Mouse (Mus musculus): ENCODE data around the gene Spef1. TPM values are rescaled to one million over a fixed set of nuclear protein-coding genes. Genes with fewer than 3 reads are reported as not detected.

The Spef1 gene
- 1.1 TPM for polyA plus RNA-seq (2014; fragmentation: Illumina TruSeq; extraction: RNeasy Lipid Tissue Mini Kit (QIAGEN cat#74804); ENCODE audit: low read depth, low replicate concordance)

GRCm38 (mm10) chr2:131186771-131187601 is at the start of gene Spef1, which contains the start of gene Cdc25b:
TSS of gene Spef1 (minus strand) at chr2:131187282.
TSS of gene Cdc25b (plus strand) at chr2:131186949.

GRCm38 (mm10) chr2:131233307-131234126 is 46.4 kb upstream of the Spef1 start, which contains the start of gene Mavs:
TSS of gene Mavs (plus strand) at chr2:131234063.

DNA sequence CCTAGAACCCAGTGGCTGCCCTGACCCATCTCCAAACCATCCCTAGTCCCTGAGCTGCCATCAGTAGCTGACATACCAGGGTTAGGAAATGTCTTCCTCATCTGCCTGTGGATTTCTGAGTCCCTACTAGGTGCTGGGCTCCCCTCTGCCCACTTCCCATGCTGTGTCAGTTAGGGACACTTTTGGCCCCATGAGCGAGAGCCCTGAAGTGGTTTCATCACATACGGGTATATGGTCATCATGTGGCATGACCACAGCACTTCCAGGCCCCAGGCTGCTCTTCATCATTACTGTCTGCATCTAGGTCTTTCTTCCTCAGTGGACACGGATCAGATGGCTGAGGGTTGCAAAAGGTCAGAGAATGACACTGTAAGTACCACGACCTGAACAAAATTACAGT is 19.7 kb upstream of the Spef1 start, which contains the start of gene Ap5s1:
Gene Ap5s1, plus strand, starts transcription at position 301 of the 400 bp plus-strand sequence.

DNA sequence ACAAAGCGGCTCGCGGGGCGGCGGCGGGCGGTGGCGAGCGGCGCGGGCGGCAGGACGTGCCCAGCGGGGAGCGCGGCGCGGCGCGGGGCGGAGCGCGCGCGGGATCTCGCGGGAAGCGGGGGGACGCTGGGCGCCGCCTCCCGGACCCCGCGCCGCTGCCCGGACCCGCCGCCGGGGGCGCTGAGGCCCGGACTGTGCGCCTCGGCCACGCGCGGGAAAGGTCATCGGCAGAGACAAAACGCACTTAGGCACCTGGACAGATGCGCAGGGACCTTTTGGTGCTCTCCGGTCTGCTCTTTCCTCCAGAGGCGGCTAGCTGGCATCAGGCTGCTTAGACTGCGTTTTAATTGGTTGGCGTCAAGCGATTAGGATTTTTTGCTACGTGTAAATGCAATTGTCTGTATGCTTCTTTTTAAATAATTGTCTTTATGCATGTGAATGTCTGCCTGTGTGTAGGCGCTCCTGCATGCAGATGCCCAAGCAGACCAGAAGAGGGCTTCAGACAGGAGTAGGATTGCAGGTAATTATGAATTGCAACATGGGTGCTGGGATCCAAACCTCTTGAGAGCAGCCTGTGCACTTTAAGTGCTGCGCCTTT is 7.0 kb downstream of the Spef1 start, which contains the start of gene Cenpb:
Gene Cenpb, minus strand, starts transcription at position 78 of the 598 bp plus-strand sequence.

GRCm38 (mm10) chr2:131159938-131160581 is 27.0 kb downstream of the Spef1 start, which contains the start of gene 1700037H04Rik:
TSS of gene 1700037H04Rik (minus strand) at chr2:131160081.

DNA sequence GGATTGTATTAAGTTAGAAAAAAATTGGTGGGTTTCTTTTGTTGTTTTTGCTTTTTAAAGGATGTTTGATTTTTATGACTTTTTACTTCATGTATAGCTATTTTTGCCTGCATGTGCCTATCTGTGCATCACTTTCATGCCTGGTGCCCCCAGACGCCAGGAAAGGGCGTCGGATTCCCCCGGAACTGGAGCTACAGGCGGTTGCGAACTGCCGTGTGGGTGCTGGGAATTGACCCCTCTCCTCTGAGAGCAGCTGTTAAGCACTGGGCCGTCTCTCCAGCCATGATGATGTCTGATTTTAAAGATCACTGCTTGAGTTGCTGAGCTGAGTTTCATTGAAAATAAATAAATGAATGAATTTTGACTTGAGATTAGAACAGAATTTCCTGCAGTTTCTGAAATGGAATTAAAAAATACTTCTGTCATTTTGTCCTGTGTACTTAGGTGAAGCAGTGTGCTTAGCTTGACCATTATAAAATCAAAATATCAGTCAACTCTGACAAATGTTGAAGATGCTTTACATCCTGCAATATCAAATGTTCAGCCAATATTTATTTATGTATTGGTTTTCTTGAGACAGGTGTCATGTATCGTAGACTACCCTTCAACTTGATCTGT is 54.0 kb downstream of the Spef1 start, which contains the start of gene Gm11037:
Gene Gm11037, plus strand, starts transcription at position 568 of the 618 bp plus-strand sequence.

DNA sequence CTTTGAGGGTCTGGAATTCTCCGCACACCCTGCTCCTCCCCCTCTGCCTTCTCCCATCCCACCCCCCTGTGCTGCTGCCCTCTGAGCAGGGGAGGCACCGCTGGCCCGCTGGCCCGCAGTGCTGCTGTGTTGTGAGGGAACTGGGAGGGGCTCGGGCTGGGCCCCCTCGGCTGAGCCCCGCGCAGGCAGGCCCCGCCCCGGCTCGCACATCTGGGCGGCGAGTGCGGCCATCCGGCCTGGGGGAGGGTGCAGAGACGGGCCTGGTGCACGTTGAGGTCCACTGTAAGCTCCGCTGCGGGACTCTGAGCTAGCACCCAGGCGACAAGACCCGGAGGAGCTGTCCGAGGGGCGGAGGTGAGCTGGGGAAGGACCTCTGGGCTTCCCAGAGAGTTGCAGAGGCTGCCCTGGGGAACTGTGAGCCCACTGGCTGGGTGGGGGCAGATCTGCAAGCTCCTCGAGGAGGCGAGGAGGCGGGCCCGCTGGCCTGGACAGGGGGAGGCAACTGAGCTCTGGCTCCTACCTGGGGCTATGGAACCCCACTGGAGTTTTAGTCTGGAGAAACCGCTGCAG is 59.8 kb downstream of the Spef1 start, which contains the start of gene Hspa12b:
Gene Hspa12b, plus strand, starts transcription at position 120 of the 570 bp plus-strand sequence.

Other genes with a start within 250 kb of the Spef1 start
- 0.93 TPM for gene Gfra4, start 144.2 kb downstream of the Spef1 start, polyA plus RNA-seq (2014; fragmentation: Illumina TruSeq; extraction: RNeasy Lipid Tissue Mini Kit (QIAGEN cat#74804); ENCODE audit: low read depth, low replicate concordance)
- gene Adam33, start 123.5 kb downstream of the Spef1 start, polyA plus RNA-seq (2014; fragmentation: Illumina TruSeq; extraction: RNeasy Lipid Tissue Mini Kit (QIAGEN cat#74804); ENCODE audit: low read depth, low replicate concordance): 0.52 TPM
- gene Siglec1, start 100.5 kb downstream of the Spef1 start, polyA plus RNA-seq (2014; fragmentation: Illumina TruSeq; extraction: RNeasy Lipid Tissue Mini Kit (QIAGEN cat#74804); ENCODE audit: low read depth, low replicate concordance): 0.70 TPM
- gene Hspa12b, start 60.0 kb downstream of the Spef1 start, polyA plus RNA-seq (2014; fragmentation: Illumina TruSeq; extraction: RNeasy Lipid Tissue Mini Kit (QIAGEN cat#74804); ENCODE audit: low read depth, low replicate concordance): 0.99 TPM
- gene Gm11037, start 53.8 kb downstream of the Spef1 start, polyA plus RNA-seq (2014; fragmentation: Illumina TruSeq; extraction: RNeasy Lipid Tissue Mini Kit (QIAGEN cat#74804); ENCODE audit: low read depth, low replicate concordance): not detected
- 0.87 TPM for gene 1700037H04Rik, start 27.2 kb downstream of the Spef1 start, polyA plus RNA-seq (2014; fragmentation: Illumina TruSeq; extraction: RNeasy Lipid Tissue Mini Kit (QIAGEN cat#74804); ENCODE audit: low read depth, low replicate concordance)
- 11.2 TPM for gene Cenpb, start 7.2 kb downstream of the Spef1 start, polyA plus RNA-seq (2014; fragmentation: Illumina TruSeq; extraction: RNeasy Lipid Tissue Mini Kit (QIAGEN cat#74804); ENCODE audit: low read depth, low replicate concordance)
- gene Cdc25b, start 333 bp downstream of the Spef1 start, polyA plus RNA-seq (2014; fragmentation: Illumina TruSeq; extraction: RNeasy Lipid Tissue Mini Kit (QIAGEN cat#74804); ENCODE audit: low read depth, low replicate concordance): 0.82 TPM
- not detected for gene Ap5s1, start 19.8 kb upstream of the Spef1 start, polyA plus RNA-seq (2014; fragmentation: Illumina TruSeq; extraction: RNeasy Lipid Tissue Mini Kit (QIAGEN cat#74804); ENCODE audit: low read depth, low replicate concordance)
- 6.6 TPM for gene Mavs, start 46.8 kb upstream of the Spef1 start, polyA plus RNA-seq (2014; fragmentation: Illumina TruSeq; extraction: RNeasy Lipid Tissue Mini Kit (QIAGEN cat#74804); ENCODE audit: low read depth, low replicate concordance)
- 51.3 TPM for gene Pank2, start 75.2 kb upstream of the Spef1 start, polyA plus RNA-seq (2014; fragmentation: Illumina TruSeq; extraction: RNeasy Lipid Tissue Mini Kit (QIAGEN cat#74804); ENCODE audit: low read depth, low replicate concordance)
- gene Rnf24, start 165.6 kb upstream of the Spef1 start, polyA plus RNA-seq (2014; fragmentation: Illumina TruSeq; extraction: RNeasy Lipid Tissue Mini Kit (QIAGEN cat#74804); ENCODE audit: low read depth, low replicate concordance): 11.1 TPM

All from adrenal gland, adult 10 weeks (tissue).